9 mouse cellular contexts compared by ENCODE assay signal in the genomic region with DNA sequence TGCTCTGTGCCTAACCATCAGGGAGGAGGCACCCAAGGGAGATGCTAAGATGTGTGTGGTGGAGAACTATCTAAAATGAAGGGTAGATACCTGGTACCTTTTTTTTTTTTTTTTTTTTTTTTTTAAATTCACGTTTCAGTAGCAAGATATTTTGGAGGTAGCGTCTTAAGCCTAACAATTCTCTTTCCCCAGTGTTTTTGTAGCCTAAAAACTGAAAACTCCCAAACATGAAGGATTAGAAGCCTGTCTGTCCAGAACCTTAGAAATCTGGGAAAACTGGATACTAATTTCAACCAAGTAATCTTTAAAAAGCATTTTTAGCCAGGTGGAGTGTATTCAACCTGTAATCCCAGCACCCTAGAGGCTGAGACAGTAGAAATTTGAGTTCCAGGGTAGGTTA. TPM values are rescaled to one million over a fixed set of nuclear protein-coding genes. Genes with fewer than 3 reads are reported as not detected.
DNase-seq lines count a peak whose midpoint lies in the region; ATAC-seq and TF ChIP-seq lines count a peak whose summit lies in the region.
"Had no signal": no experiment of that assay in that cellular context is flagged by ENCODE, and none has a peak within 500 bp of the region (broad histone marks: within the 10 kb centered on the region; RNA-seq: fewer than 3 reads in every experiment).

No protein-coding gene starts in this region.

- no peak for TF ChIP-seq CTCF in liver, adult 2 months (IDR thresholded peaks at IDR 0.05; ENCODE audit: low read depth, low read length)
- TF ChIP-seq CTCF in intestine, postnatal 0 days (IDR thresholded peaks at IDR 0.05; ENCODE audit: low read depth): no peak

- 38% methylated on average over 2 of the region's 2 CpGs for WGBS in liver, adult 2 months
- WGBS in embryonic facial prominence, embryonic 14.5 days: 42% methylated on average over 2 of the region's 2 CpGs
- 39% methylated on average over 2 of the region's 2 CpGs for WGBS in intestine, postnatal 0 days
- 66% methylated on average over 2 of the region's 2 CpGs for WGBS in neural tube, embryonic 13.5 days

- H3K27ac ChIP-seq in liver, adult 2 months (replicated peaks; ENCODE audit: insufficient read depth, low read depth, low read length): no peak overlapping the region
- no peak overlapping the region for H3K27ac ChIP-seq in embryonic facial prominence, embryonic 14.5 days (replicated peaks; ENCODE audit: low read depth, low read length)
- no peak overlapping the region for H3K27ac ChIP-seq in intestine, postnatal 0 days (ENCODE audit: low read depth, low read length)
- peak overlapping the region; percentile 85; the same call in 1 of the 2 replicates for H3K27ac ChIP-seq in neural tube, embryonic 13.5 days (replicated peaks)

- H3K4me2 ChIP-seq in embryonic facial prominence, embryonic 14.5 days (ENCODE audit: low read depth, low read length): peak overlapping the region; percentile 91
- peak overlapping the region; percentile 92 for H3K4me2 ChIP-seq in intestine, postnatal 0 days (replicated peaks; ENCODE audit: low read depth)
- peak overlapping the region; percentile 98 for H3K4me2 ChIP-seq in neural tube, embryonic 13.5 days

- DNase-seq in liver, adult 2 months (ENCODE audit: extremely low read depth, low read depth, low spot score): no peak
- no peak for DNase-seq in liver
- no peak for DNase-seq in embryonic facial prominence, embryonic 14.5 days (ENCODE audit: low spot score)
- DNase-seq in layer of hippocampus, adult 11-12 months (ENCODE audit: low spot score): no peak
- no peak for DNase-seq in right cerebral cortex, postnatal 4 days
- no peak for DNase-seq in urinary bladder, adult 18-20 months (ENCODE audit: low spot score in 2 of 2)

- H3K36me3 ChIP-seq in liver, adult 2 months (ENCODE audit: control insufficient read depth, insufficient read depth, low read length): peaks cover 2% of the 10 kb centered on the region
- peaks cover 34% of the 10 kb centered on the region for H3K36me3 ChIP-seq in embryonic facial prominence, embryonic 14.5 days (ENCODE audit: control insufficient read depth, insufficient read depth, low read length)
- H3K36me3 ChIP-seq in intestine, postnatal 0 days (ENCODE audit: control insufficient read depth, insufficient read depth): peaks cover 12% of the 10 kb centered on the region; the same call in 1 of the 2 replicates
- peaks cover 52% of the 10 kb centered on the region for H3K36me3 ChIP-seq in neural tube, embryonic 13.5 days

- peak overlapping the region; percentile 96 for H3K4me3 ChIP-seq in liver, adult 2 months (ENCODE audit: insufficient read depth, low read depth, low read length)
- peak overlapping the region; percentile 96 for H3K4me3 ChIP-seq in embryonic facial prominence, embryonic 14.5 days (ENCODE audit: low read depth, low read length)
- H3K4me3 ChIP-seq in intestine, postnatal 0 days (ENCODE audit: low read depth, low read length): peak overlapping the region; percentile 92
- peak overlapping the region; percentile 99 for H3K4me3 ChIP-seq in neural tube, embryonic 13.5 days

- no peak for TF ChIP-seq POLR2A in liver, adult 2 months (IDR thresholded peaks at IDR 0.05; ENCODE audit: extremely low read depth, insufficient read depth, low read length)

- no peaks in the 10 kb centered on the region for H3K9me3 ChIP-seq in embryonic facial prominence, embryonic 14.5 days (ENCODE audit: control insufficient read depth, low read length)
- no peaks in the 10 kb centered on the region for H3K9me3 ChIP-seq in intestine, postnatal 0 days (ENCODE audit: control insufficient read depth)
- H3K9me3 ChIP-seq in neural tube, embryonic 13.5 days: no peaks in the 10 kb centered on the region

- no peak for ATAC-seq in embryonic facial prominence, embryonic 14.5 days (ENCODE audit: low read depth)
- ATAC-seq in intestine, postnatal 0 days: no peak
- ATAC-seq in neural tube, embryonic 13.5 days (ENCODE audit: low read depth): no peak
- ATAC-seq: activated CD4-positive, CD25-positive, alpha-beta regulatory T cell, adult 4 months had no signal

- H3K79me2 ChIP-seq in liver, adult 2 months (ENCODE audit: control insufficient read depth, insufficient read depth, low read length): peaks cover 25% of the 10 kb centered on the region

- peak overlapping the region; percentile 96 for H3K9ac ChIP-seq in liver, adult 2 months (ENCODE audit: low read depth, low read length)
- peak overlapping the region; percentile 95 for H3K9ac ChIP-seq in embryonic facial prominence, embryonic 14.5 days (ENCODE audit: low read depth, low read length)
- peak overlapping the region; percentile 94 for H3K9ac ChIP-seq in intestine, postnatal 0 days (ENCODE audit: low read depth, low read length)
- H3K9ac ChIP-seq in neural tube, embryonic 13.5 days: peak overlapping the region; percentile 98

- H3K4me1 ChIP-seq in liver, adult 2 months (ENCODE audit: control insufficient read depth, insufficient read depth, low read length): peaks cover 9% of the 10 kb centered on the region
- H3K4me1 ChIP-seq in embryonic facial prominence, embryonic 14.5 days (ENCODE audit: control insufficient read depth, insufficient read depth, low read length): peaks cover 9% of the 10 kb centered on the region
- H3K4me1 ChIP-seq in intestine, postnatal 0 days (replicated peaks; ENCODE audit: control insufficient read depth, insufficient read depth, low read length): no peaks in the 10 kb centered on the region
- H3K4me1 ChIP-seq in neural tube, embryonic 13.5 days (replicated peaks): peaks cover 41% of the 10 kb centered on the region

- H3K27me3 ChIP-seq in liver, adult 2 months (ENCODE audit: control insufficient read depth, insufficient read depth, low read length): no peaks in the 10 kb centered on the region
- no peaks in the 10 kb centered on the region for H3K27me3 ChIP-seq in embryonic facial prominence, embryonic 14.5 days (replicated peaks; ENCODE audit: control insufficient read depth, insufficient read depth, low read length)
- H3K27me3 ChIP-seq in intestine, postnatal 0 days (replicated peaks; ENCODE audit: control insufficient read depth, insufficient read depth, low read length): no peaks in the 10 kb centered on the region
- no peaks in the 10 kb centered on the region for H3K27me3 ChIP-seq in neural tube, embryonic 13.5 days

RNA-seq across cellular contexts. Expression of a gene that starts 1.3 kb away (rescaled TPM):
- 4.3 and 6.4 TPM in 2 replicates for total RNA-seq in liver, adult 2 months (2014; rRNA removed)
- polyA plus RNA-seq in liver, adult 2 months (2012; rRNA removed): 12.2 and 17.5 TPM in 2 replicates
- 9.9 and 10.2 TPM in 2 replicates for polyA plus RNA-seq in embryonic facial prominence, embryonic 14.5 days (2014; fragmentation: Nextera tagmentation; extraction: Ambion mirVana)
- 3.7 TPM in 2 replicates for polyA plus RNA-seq in intestine, postnatal 0 days (2015; fragmentation: Nextera tagmentation; extraction: Ambion mirVana)
- polyA plus RNA-seq in neural tube, embryonic 13.5 days (2015; fragmentation: Nextera tagmentation; extraction: Ambion mirVana): 10.5 and 10.9 TPM in 2 replicates

RNA-seq across cellular contexts. Expression of a gene that starts 24.0 kb away (rescaled TPM):
- 39.8 and 44.3 TPM in 2 replicates for total RNA-seq in liver, adult 2 months (2014; rRNA removed)
- polyA plus RNA-seq in liver, adult 2 months (2012; rRNA removed): 39.5 and 45.3 TPM in 2 replicates
- polyA plus RNA-seq in embryonic facial prominence, embryonic 14.5 days (2014; fragmentation: Nextera tagmentation; extraction: Ambion mirVana): 42.1 and 43.8 TPM in 2 replicates
- 13.5 and 13.9 TPM in 2 replicates for polyA plus RNA-seq in intestine, postnatal 0 days (2015; fragmentation: Nextera tagmentation; extraction: Ambion mirVana)
- polyA plus RNA-seq in neural tube, embryonic 13.5 days (2015; fragmentation: Nextera tagmentation; extraction: Ambion mirVana): 104 and 112 TPM in 2 replicates

RNA-seq across cellular contexts. Expression of a gene that starts 32.0 kb away (rescaled TPM):
- total RNA-seq in liver, adult 2 months (2014; rRNA removed): 8.0 TPM in 2 replicates
- polyA plus RNA-seq in liver, adult 2 months (2012; rRNA removed): 8.2 and 10.9 TPM in 2 replicates
- polyA plus RNA-seq in embryonic facial prominence, embryonic 14.5 days (2014; fragmentation: Nextera tagmentation; extraction: Ambion mirVana): 40.0 and 42.3 TPM in 2 replicates
- 21.0 and 23.2 TPM in 2 replicates for polyA plus RNA-seq in intestine, postnatal 0 days (2015; fragmentation: Nextera tagmentation; extraction: Ambion mirVana)
- 36.9 and 40.4 TPM in 2 replicates for polyA plus RNA-seq in neural tube, embryonic 13.5 days (2015; fragmentation: Nextera tagmentation; extraction: Ambion mirVana)

RNA-seq across cellular contexts. Expression of a gene that starts 56.6 kb away (rescaled TPM):
- total RNA-seq in liver, adult 2 months (2014; rRNA removed): 5.4 and 7.9 TPM in 2 replicates
- 8.2 and 8.6 TPM in 2 replicates for polyA plus RNA-seq in liver, adult 2 months (2012; rRNA removed)
- 23.4 and 25.4 TPM in 2 replicates for polyA plus RNA-seq in embryonic facial prominence, embryonic 14.5 days (2014; fragmentation: Nextera tagmentation; extraction: Ambion mirVana)
- polyA plus RNA-seq in intestine, postnatal 0 days (2015; fragmentation: Nextera tagmentation; extraction: Ambion mirVana): 33.7 and 34.8 TPM in 2 replicates
- 26.3 and 28.8 TPM in 2 replicates for polyA plus RNA-seq in neural tube, embryonic 13.5 days (2015; fragmentation: Nextera tagmentation; extraction: Ambion mirVana)

RNA-seq across cellular contexts. Expression of a gene that starts 56.8 kb away (rescaled TPM):
- 6.1 and 7.5 TPM in 2 replicates for total RNA-seq in liver, adult 2 months (2014; rRNA removed)
- polyA plus RNA-seq in liver, adult 2 months (2012; rRNA removed): 7.4 and 11.6 TPM in 2 replicates
- 7.3 and 9.0 TPM in 2 replicates for polyA plus RNA-seq in embryonic facial prominence, embryonic 14.5 days (2014; fragmentation: Nextera tagmentation; extraction: Ambion mirVana)
- polyA plus RNA-seq in intestine, postnatal 0 days (2015; fragmentation: Nextera tagmentation; extraction: Ambion mirVana): 7.3 and 8.4 TPM in 2 replicates
- 16.8 and 17.8 TPM in 2 replicates for polyA plus RNA-seq in neural tube, embryonic 13.5 days (2015; fragmentation: Nextera tagmentation; extraction: Ambion mirVana)
